Mouse (Mus musculus): ENCODE results near the gene Nxf1. TPM values are rescaled to one million over a fixed set of nuclear protein-coding genes. Genes with fewer than 3 reads are reported as not detected.
A peak's percentile ranks its signal among the peaks of the same experiment; 100 is the strongest.

Gene Nxf1
- polyA plus RNA-seq, 2 experiments: 168 to 263 TPM

- no peak for DNase-seq (ENCODE audit: low spot score)
- 80% methylated on average over 11 of the region's 11 CpGs for WGBS
- no peak overlapping the region for H3K27ac ChIP-seq (replicated peaks; ENCODE audit: low read depth, low read length)
- no peak for ATAC-seq (ENCODE audit: low FRiP score, low read depth)
- H3K4me2 ChIP-seq (replicated peaks; ENCODE audit: low read depth, low read length, severe bottlenecking): no peak overlapping the region
- peaks cover 54% of the 10 kb centered on the region for H3K36me3 ChIP-seq (ENCODE audit: control insufficient read depth, insufficient read depth, low read length)
- H3K9ac ChIP-seq (ENCODE audit: low read depth, low read length, severe bottlenecking): no peak overlapping the region
- no peak overlapping the region for H3K4me3 ChIP-seq (replicated peaks; ENCODE audit: low read length)
- no peaks in the 10 kb centered on the region for H3K9me3 ChIP-seq (ENCODE audit: control insufficient read depth, low read length)
- H3K27me3 ChIP-seq (ENCODE audit: control insufficient read depth, insufficient read depth, low read length): no peaks in the 10 kb centered on the region
- TF ChIP-seq POLR2A (IDR thresholded peaks at IDR 0.05; ENCODE audit: borderline replicate concordance, extremely low read depth, insufficient read depth, insufficient read length): no peak
- peaks cover 22% of the 10 kb centered on the region for H3K4me1 ChIP-seq (ENCODE audit: control insufficient read depth, insufficient read depth, low read length)
Measured at GRCm38 (mm10) chr19:8815812-8816211, 58.9 kb downstream of the Nxf1 start.

GRCm38 (mm10) chr19:8817001-8817400 lies 60.1 kb downstream of the Nxf1 start:
- 89% methylated on average over 3 of the region's 3 CpGs for WGBS
- 0 out of 2 replicates have a peak overlapping the region, but pooled peaks have one; percentile 31 for H3K9ac ChIP-seq (ENCODE audit: low read depth, low read length, severe bottlenecking)
- TF ChIP-seq POLR2A (IDR thresholded peaks at IDR 0.05; ENCODE audit: borderline replicate concordance, extremely low read depth, insufficient read depth, insufficient read length): no peak
- peak overlapping the region; percentile 87 for H3K4me2 ChIP-seq (replicated peaks; ENCODE audit: low read depth, low read length, severe bottlenecking)
- no peak for ATAC-seq (ENCODE audit: low FRiP score, low read depth)
- H3K9me3 ChIP-seq (ENCODE audit: control insufficient read depth, low read length): no peaks in the 10 kb centered on the region
- H3K36me3 ChIP-seq (ENCODE audit: control insufficient read depth, insufficient read depth, low read length): peaks cover 45% of the 10 kb centered on the region
- no peaks in the 10 kb centered on the region for H3K27me3 ChIP-seq (ENCODE audit: control insufficient read depth, insufficient read depth, low read length)
- peaks cover 25% of the 10 kb centered on the region for H3K4me1 ChIP-seq (ENCODE audit: control insufficient read depth, insufficient read depth, low read length)
- DNase-seq (ENCODE audit: low spot score): no peak
- H3K4me3 ChIP-seq (replicated peaks; ENCODE audit: low read length): peak overlapping the region; percentile 10; the same call in 1 of the 2 replicates
- no peak overlapping the region for H3K27ac ChIP-seq (replicated peaks; ENCODE audit: low read depth, low read length)

GRCm38 (mm10) chr19:8818301-8818798 lies 61.5 kb downstream of the Nxf1 start:
- H3K36me3 ChIP-seq (ENCODE audit: control insufficient read depth, insufficient read depth, low read length): peaks cover 38% of the 10 kb centered on the region
- ATAC-seq (ENCODE audit: low FRiP score, low read depth) (no peak), DNase-seq (ENCODE audit: low spot score) (no peak)
- no peak for TF ChIP-seq POLR2A (IDR thresholded peaks at IDR 0.05; ENCODE audit: borderline replicate concordance, extremely low read depth, insufficient read depth, insufficient read length)
- 26% methylated on average over 14 of the region's 14 CpGs for WGBS
- peak overlapping the region; percentile 87 for H3K4me2 ChIP-seq (replicated peaks; ENCODE audit: low read depth, low read length, severe bottlenecking)
- H3K9ac ChIP-seq (ENCODE audit: low read depth, low read length, severe bottlenecking): peak overlapping the region; percentile 65
- H3K27me3 ChIP-seq (ENCODE audit: control insufficient read depth, insufficient read depth, low read length): no peaks in the 10 kb centered on the region
- peak overlapping the region; percentile 100 for H3K4me3 ChIP-seq (replicated peaks; ENCODE audit: low read length)
- peak overlapping the region; percentile 92 for H3K27ac ChIP-seq (replicated peaks; ENCODE audit: low read depth, low read length)
- peaks cover 37% of the 10 kb centered on the region for H3K4me1 ChIP-seq (ENCODE audit: control insufficient read depth, insufficient read depth, low read length)
- no peaks in the 10 kb centered on the region for H3K9me3 ChIP-seq (ENCODE audit: control insufficient read depth, low read length)

- peak within 1 kb of the TSS; percentile 87 for H3K4me2 ChIP-seq (replicated peaks; ENCODE audit: low read depth, low read length, severe bottlenecking)
- WGBS: 1% methylated on average over 33 of the region's 33 CpGs
- TF ChIP-seq POLR2A (IDR thresholded peaks at IDR 0.05; ENCODE audit: borderline replicate concordance, extremely low read depth, insufficient read depth, insufficient read length): peak; percentile 97; the same call in 1 of the 2 replicates
Measured at GRCm38 (mm10) chr19:8818801-8819595, 62.1 kb downstream of the Nxf1 start, which contains the start of gene Ttc9c. Gene Ttc9c, minus strand, starts transcription at chr19:8819333.

GRCm38 (mm10) chr19:8819596-8820423 lies 62.9 kb downstream of the Nxf1 start, which contains the start of gene Hnrnpul2:
Gene Hnrnpul2, plus strand, starts transcription at chr19:8820010.
- Histone ChIP-seq H3K27me3 (ENCODE audit: control insufficient read depth, insufficient read depth, low read length) (no peaks in the 10 kb centered on the region), H3K4me3 (replicated peaks; ENCODE audit: low read length) (peak within 1 kb of the TSS; percentile 100), H3K4me1 (ENCODE audit: control insufficient read depth, insufficient read depth, low read length) (peaks cover 38% of the 10 kb centered on the region), H3K4me2 (replicated peaks; ENCODE audit: low read depth, low read length, severe bottlenecking) (peak within 1 kb of the TSS; percentile 87), H3K27ac (replicated peaks; ENCODE audit: low read depth, low read length) (peak within 1 kb of the TSS; percentile 96), H3K9ac (ENCODE audit: low read depth, low read length, severe bottlenecking) (peak within 1 kb of the TSS; percentile 94), H3K9me3 (ENCODE audit: control insufficient read depth, low read length) (no peaks in the 10 kb centered on the region), H3K36me3 (ENCODE audit: control insufficient read depth, insufficient read depth, low read length) (peaks cover 41% of the 10 kb centered on the region)
- TF ChIP-seq POLR2A (IDR thresholded peaks at IDR 0.05; ENCODE audit: borderline replicate concordance, extremely low read depth, insufficient read depth, insufficient read length): peak; percentile 93; the same call in 1 of the 2 replicates
- WGBS: under 1% methylated on average over 81 of the region's 83 CpGs
- DNase-seq (ENCODE audit: low spot score): peak; percentile 99
- ATAC-seq (ENCODE audit: low FRiP score, low read depth): peak; percentile 93

More at GRCm38 (mm10) chr19:8818801-8819595, 62.1 kb downstream of the Nxf1 start, which contains the start of gene Ttc9c:
- DNase-seq (ENCODE audit: low spot score) (peak; percentile 100), ATAC-seq (ENCODE audit: low FRiP score, low read depth) (peak; percentile 91)
- peaks cover 38% of the 10 kb centered on the region for H3K4me1 ChIP-seq (ENCODE audit: control insufficient read depth, insufficient read depth, low read length)
- peak within 1 kb of the TSS; percentile 100 for H3K4me3 ChIP-seq (replicated peaks; ENCODE audit: low read length)
- peaks cover 39% of the 10 kb centered on the region for H3K36me3 ChIP-seq (ENCODE audit: control insufficient read depth, insufficient read depth, low read length)
- H3K27ac ChIP-seq (replicated peaks; ENCODE audit: low read depth, low read length): peak within 1 kb of the TSS; percentile 96
- H3K9ac ChIP-seq (ENCODE audit: low read depth, low read length, severe bottlenecking): peak within 1 kb of the TSS; percentile 94
- no peaks in the 10 kb centered on the region for H3K9me3 ChIP-seq (ENCODE audit: control insufficient read depth, low read length)
- H3K27me3 ChIP-seq (ENCODE audit: control insufficient read depth, insufficient read depth, low read length): no peaks in the 10 kb centered on the region

Small RNAs within 50 kb of the gene (microRNA-seq; reads per million reads assigned to microRNA genes)
- not detected for gene Mir6992

Other genes with a start within 250 kb of the Nxf1 start
Only the 30 nearest of the 33 such genes appear.
- gene Slc22a8, start 165.8 kb upstream of the Nxf1 start, polyA plus RNA-seq (2012; rRNA removed): 0.03 TPM in 1 of 2 replicates, not detected in the other
- gene Slc22a8, start 165.8 kb upstream of the Nxf1 start, polyA plus RNA-seq (2014; fragmentation: Nextera tagmentation; extraction: Ambion mirVana): not detected in 2 replicates
- 0.03 and 0.15 TPM in 2 replicates for gene Slc22a6, start 139.0 kb upstream of the Nxf1 start, polyA plus RNA-seq (2012; rRNA removed)
- not detected in 2 replicates for gene Slc22a6, start 139.0 kb upstream of the Nxf1 start, polyA plus RNA-seq (2014; fragmentation: Nextera tagmentation; extraction: Ambion mirVana)
- 0.62 and 1.1 TPM in 2 replicates for gene Chrm1, start 93.3 kb upstream of the Nxf1 start, polyA plus RNA-seq (2012; rRNA removed)
- gene Chrm1, start 93.3 kb upstream of the Nxf1 start, polyA plus RNA-seq (2014; fragmentation: Nextera tagmentation; extraction: Ambion mirVana): 0.36 and 0.56 TPM in 2 replicates
- 111 and 123 TPM in 2 replicates for gene Slc3a2, start 33.7 kb upstream of the Nxf1 start, polyA plus RNA-seq (2012; rRNA removed)
- 101 and 109 TPM in 2 replicates for gene Slc3a2, start 33.7 kb upstream of the Nxf1 start, polyA plus RNA-seq (2014; fragmentation: Nextera tagmentation; extraction: Ambion mirVana)
- 66.4 and 66.6 TPM in 2 replicates for gene Wdr74, start 21.2 kb upstream of the Nxf1 start, polyA plus RNA-seq (2012; rRNA removed)
- 85.5 and 87.2 TPM in 2 replicates for gene Wdr74, start 21.2 kb upstream of the Nxf1 start, polyA plus RNA-seq (2014; fragmentation: Nextera tagmentation; extraction: Ambion mirVana)
- gene 1700092M07Rik, start 16.4 kb upstream of the Nxf1 start, polyA plus RNA-seq (2012; rRNA removed): 1.6 and 3.2 TPM in 2 replicates
- gene 1700092M07Rik, start 16.4 kb upstream of the Nxf1 start, polyA plus RNA-seq (2014; fragmentation: Nextera tagmentation; extraction: Ambion mirVana): 1.6 and 2.1 TPM in 2 replicates
- gene Stx5a, start 15.7 kb upstream of the Nxf1 start, polyA plus RNA-seq (2012; rRNA removed): 188 and 197 TPM in 2 replicates
- 161 and 174 TPM in 2 replicates for gene Stx5a, start 15.7 kb upstream of the Nxf1 start, polyA plus RNA-seq (2014; fragmentation: Nextera tagmentation; extraction: Ambion mirVana)
- gene Tmem223, start 13.9 kb downstream of the Nxf1 start, polyA plus RNA-seq (2012; rRNA removed): 192 and 275 TPM in 2 replicates
- 177 and 220 TPM in 2 replicates for gene Tmem223, start 13.9 kb downstream of the Nxf1 start, polyA plus RNA-seq (2014; fragmentation: Nextera tagmentation; extraction: Ambion mirVana)
- 63.5 and 97.1 TPM in 2 replicates for gene Tmem179b, start 17.4 kb downstream of the Nxf1 start, polyA plus RNA-seq (2012; rRNA removed)
- gene Tmem179b, start 17.4 kb downstream of the Nxf1 start, polyA plus RNA-seq (2014; fragmentation: Nextera tagmentation; extraction: Ambion mirVana): 83.6 and 84.2 TPM in 2 replicates
- gene Taf6l, start 29.3 kb downstream of the Nxf1 start, polyA plus RNA-seq (2012; rRNA removed): 22.4 and 29.1 TPM in 2 replicates
- gene Taf6l, start 29.3 kb downstream of the Nxf1 start, polyA plus RNA-seq (2014; fragmentation: Nextera tagmentation; extraction: Ambion mirVana): 21.3 and 21.8 TPM in 2 replicates
- 135 and 140 TPM in 2 replicates for gene Polr2g, start 41.5 kb downstream of the Nxf1 start, polyA plus RNA-seq (2012; rRNA removed)
- 153 and 165 TPM in 2 replicates for gene Polr2g, start 41.5 kb downstream of the Nxf1 start, polyA plus RNA-seq (2014; fragmentation: Nextera tagmentation; extraction: Ambion mirVana)
- gene Zbtb3, start 45.5 kb downstream of the Nxf1 start, polyA plus RNA-seq (2012; rRNA removed): 3.5 and 3.9 TPM in 2 replicates
- gene Zbtb3, start 45.5 kb downstream of the Nxf1 start, polyA plus RNA-seq (2014; fragmentation: Nextera tagmentation; extraction: Ambion mirVana): 5.3 and 5.6 TPM in 2 replicates
- gene Ttc9c, start 62.3 kb downstream of the Nxf1 start, polyA plus RNA-seq (2012; rRNA removed): 48.3 and 54.3 TPM in 2 replicates
- gene Ttc9c, start 62.3 kb downstream of the Nxf1 start, polyA plus RNA-seq (2014; fragmentation: Nextera tagmentation; extraction: Ambion mirVana): 41.8 and 48.5 TPM in 2 replicates
- gene Hnrnpul2, start 62.9 kb downstream of the Nxf1 start, polyA plus RNA-seq (2012; rRNA removed): 59.4 and 88.6 TPM in 2 replicates
- 9.5 and 9.6 TPM in 2 replicates for gene Hnrnpul2, start 62.9 kb downstream of the Nxf1 start, polyA plus RNA-seq (2014; fragmentation: Nextera tagmentation; extraction: Ambion mirVana)
- gene AC129217.1, start 72.7 kb downstream of the Nxf1 start, polyA plus RNA-seq (2012; rRNA removed): 0.51 and 3.0 TPM in 2 replicates
- gene AC129217.1, start 72.7 kb downstream of the Nxf1 start, polyA plus RNA-seq (2014; fragmentation: Nextera tagmentation; extraction: Ambion mirVana): not detected in 2 replicates
- 48.2 and 63.5 TPM in 2 replicates for gene Bscl2, start 80.4 kb downstream of the Nxf1 start, polyA plus RNA-seq (2012; rRNA removed)
- gene Bscl2, start 80.4 kb downstream of the Nxf1 start, polyA plus RNA-seq (2014; fragmentation: Nextera tagmentation; extraction: Ambion mirVana): 50.2 and 51.3 TPM in 2 replicates
- 2.2 and 2.5 TPM in 2 replicates for gene Gng3, start 82.1 kb downstream of the Nxf1 start, polyA plus RNA-seq (2012; rRNA removed)
- 4.2 and 5.0 TPM in 2 replicates for gene Gng3, start 82.1 kb downstream of the Nxf1 start, polyA plus RNA-seq (2014; fragmentation: Nextera tagmentation; extraction: Ambion mirVana)
- gene Lrrn4cl, start 93.7 kb downstream of the Nxf1 start, polyA plus RNA-seq (2012; rRNA removed): 1.9 and 2.1 TPM in 2 replicates
- gene Lrrn4cl, start 93.7 kb downstream of the Nxf1 start, polyA plus RNA-seq (2014; fragmentation: Nextera tagmentation; extraction: Ambion mirVana): 0.70 and 1.6 TPM in 2 replicates
- 84.2 and 127 TPM in 2 replicates for gene Ubxn1, start 114.4 kb downstream of the Nxf1 start, polyA plus RNA-seq (2012; rRNA removed)
- gene Ubxn1, start 114.4 kb downstream of the Nxf1 start, polyA plus RNA-seq (2014; fragmentation: Nextera tagmentation; extraction: Ambion mirVana): 154 and 166 TPM in 2 replicates
- gene Uqcc3, start 123.8 kb downstream of the Nxf1 start, polyA plus RNA-seq (2012; rRNA removed): 33.9 and 51.3 TPM in 2 replicates
- 65.9 and 70.1 TPM in 2 replicates for gene Uqcc3, start 123.8 kb downstream of the Nxf1 start, polyA plus RNA-seq (2014; fragmentation: Nextera tagmentation; extraction: Ambion mirVana)
- 6.0 and 6.1 TPM in 2 replicates for gene Lbhd1, start 126.7 kb downstream of the Nxf1 start, polyA plus RNA-seq (2012; rRNA removed)
- gene Lbhd1, start 126.7 kb downstream of the Nxf1 start, polyA plus RNA-seq (2014; fragmentation: Nextera tagmentation; extraction: Ambion mirVana): 59.6 and 70.0 TPM in 2 replicates
- not detected in 2 replicates for gene Gm49403, start 126.9 kb downstream of the Nxf1 start, polyA plus RNA-seq (2012; rRNA removed)
- gene Gm49403, start 126.9 kb downstream of the Nxf1 start, polyA plus RNA-seq (2014; fragmentation: Nextera tagmentation; extraction: Ambion mirVana): not detected in 2 replicates
- gene 1810009A15Rik, start 131.8 kb downstream of the Nxf1 start, polyA plus RNA-seq (2012; rRNA removed): 50.1 and 92.1 TPM in 2 replicates
- 80.2 and 87.6 TPM in 2 replicates for gene 1810009A15Rik, start 131.8 kb downstream of the Nxf1 start, polyA plus RNA-seq (2014; fragmentation: Nextera tagmentation; extraction: Ambion mirVana)
- 0.38 TPM in 1 of 2 replicates, not detected in the other for gene Gm49416, start 131.9 kb downstream of the Nxf1 start, polyA plus RNA-seq (2012; rRNA removed)
- 0.50 TPM in 1 of 2 replicates, not detected in the other for gene Gm49416, start 131.9 kb downstream of the Nxf1 start, polyA plus RNA-seq (2014; fragmentation: Nextera tagmentation; extraction: Ambion mirVana)
- 34.5 and 46.5 TPM in 2 replicates for gene Ints5, start 135.9 kb downstream of the Nxf1 start, polyA plus RNA-seq (2012; rRNA removed)
- 33.4 and 36.6 TPM in 2 replicates for gene Ints5, start 135.9 kb downstream of the Nxf1 start, polyA plus RNA-seq (2014; fragmentation: Nextera tagmentation; extraction: Ambion mirVana)
- gene Ganab, start 141.0 kb downstream of the Nxf1 start, polyA plus RNA-seq (2012; rRNA removed): 212 and 265 TPM in 2 replicates
- 91.7 and 99.6 TPM in 2 replicates for gene Ganab, start 141.0 kb downstream of the Nxf1 start, polyA plus RNA-seq (2014; fragmentation: Nextera tagmentation; extraction: Ambion mirVana)
- gene B3gat3, start 163.3 kb downstream of the Nxf1 start, polyA plus RNA-seq (2012; rRNA removed): 116 and 142 TPM in 2 replicates
- 39.7 and 43.0 TPM in 2 replicates for gene B3gat3, start 163.3 kb downstream of the Nxf1 start, polyA plus RNA-seq (2014; fragmentation: Nextera tagmentation; extraction: Ambion mirVana)
- 5.2 and 7.1 TPM in 2 replicates for gene Rom1, start 172.3 kb downstream of the Nxf1 start, polyA plus RNA-seq (2012; rRNA removed)
- gene Rom1, start 172.3 kb downstream of the Nxf1 start, polyA plus RNA-seq (2014; fragmentation: Nextera tagmentation; extraction: Ambion mirVana): 2.0 and 2.4 TPM in 2 replicates
- gene Eml3, start 172.5 kb downstream of the Nxf1 start, polyA plus RNA-seq (2012; rRNA removed): 62.1 and 74.9 TPM in 2 replicates
- gene Eml3, start 172.5 kb downstream of the Nxf1 start, polyA plus RNA-seq (2014; fragmentation: Nextera tagmentation; extraction: Ambion mirVana): 21.5 and 25.2 TPM in 2 replicates
- 63.4 and 76.5 TPM in 2 replicates for gene Mta2, start 184.8 kb downstream of the Nxf1 start, polyA plus RNA-seq (2012; rRNA removed)
- 43.8 and 47.2 TPM in 2 replicates for gene Mta2, start 184.8 kb downstream of the Nxf1 start, polyA plus RNA-seq (2014; fragmentation: Nextera tagmentation; extraction: Ambion mirVana)